Mouse (Mus musculus): ENCODE data around the gene Ube2c. TPM values are rescaled to one million over a fixed set of nuclear protein-coding genes. Genes with fewer than 3 reads are reported as not detected.

Ube2c gene
- polyA plus RNA-seq, 1 experiment from 2014 or later, result 428 TPM

Other genes starting within 250 kb of the Ube2c start
- gene Wfdc2, start 207.5 kb upstream of the Ube2c start, polyA plus RNA-seq (2015; fragmentation: Nextera tagmentation; extraction: Ambion mirVana), result 162 and 175 TPM in 2 replicates
- gene Spint3, start 196.4 kb upstream of the Ube2c start, polyA plus RNA-seq (2015; fragmentation: Nextera tagmentation; extraction: Ambion mirVana), result not detected in 2 replicates
- 1.0 and 1.5 TPM in 2 replicates for gene Wfdc6a, start 184.5 kb upstream of the Ube2c start, polyA plus RNA-seq (2015; fragmentation: Nextera tagmentation; extraction: Ambion mirVana)
- gene Eppin, start 176.3 kb upstream of the Ube2c start, polyA plus RNA-seq (2015; fragmentation: Nextera tagmentation; extraction: Ambion mirVana), result not detected in 2 replicates
- gene Wfdc6b, start 156.4 kb upstream of the Ube2c start, polyA plus RNA-seq (2015; fragmentation: Nextera tagmentation; extraction: Ambion mirVana), result not detected in 2 replicates
- gene Wfdc8, start 156.3 kb upstream of the Ube2c start, polyA plus RNA-seq (2015; fragmentation: Nextera tagmentation; extraction: Ambion mirVana), result not detected in 2 replicates
- gene Wfdc16, start 131.1 kb upstream of the Ube2c start, polyA plus RNA-seq (2015; fragmentation: Nextera tagmentation; extraction: Ambion mirVana), result not detected in 2 replicates
- gene Wfdc10, start 113.9 kb upstream of the Ube2c start, polyA plus RNA-seq (2015; fragmentation: Nextera tagmentation; extraction: Ambion mirVana), result 0.44 and 0.99 TPM in 2 replicates
- not detected in 2 replicates for gene Wfdc9, start 113.3 kb upstream of the Ube2c start, polyA plus RNA-seq (2015; fragmentation: Nextera tagmentation; extraction: Ambion mirVana)
- gene Wfdc11, start 95.8 kb upstream of the Ube2c start, polyA plus RNA-seq (2015; fragmentation: Nextera tagmentation; extraction: Ambion mirVana), result not detected in 2 replicates
- gene Wfdc13, start 84.8 kb upstream of the Ube2c start, polyA plus RNA-seq (2015; fragmentation: Nextera tagmentation; extraction: Ambion mirVana), result 1.9 and 3.7 TPM in 2 replicates
- not detected in 2 replicates for gene Spint4, start 71.4 kb upstream of the Ube2c start, polyA plus RNA-seq (2015; fragmentation: Nextera tagmentation; extraction: Ambion mirVana)
- not detected in 2 replicates for gene Spint5, start 54.6 kb upstream of the Ube2c start, polyA plus RNA-seq (2015; fragmentation: Nextera tagmentation; extraction: Ambion mirVana)
- gene Wfdc3, start 24.0 kb upstream of the Ube2c start, polyA plus RNA-seq (2015; fragmentation: Nextera tagmentation; extraction: Ambion mirVana), result 2.2 and 2.3 TPM in 2 replicates
- 60.9 and 64.7 TPM in 2 replicates for gene Dnttip1, start 23.9 kb upstream of the Ube2c start, polyA plus RNA-seq (2015; fragmentation: Nextera tagmentation; extraction: Ambion mirVana)
- gene Tnnc2, start 10.1 kb downstream of the Ube2c start, polyA plus RNA-seq (2015; fragmentation: Nextera tagmentation; extraction: Ambion mirVana), result 8.1 and 16.8 TPM in 2 replicates
- 24.6 and 24.8 TPM in 2 replicates for gene Snx21, start 15.9 kb downstream of the Ube2c start, polyA plus RNA-seq (2015; fragmentation: Nextera tagmentation; extraction: Ambion mirVana)
- gene Acot8, start 35.0 kb downstream of the Ube2c start, polyA plus RNA-seq (2015; fragmentation: Nextera tagmentation; extraction: Ambion mirVana), result 21.9 and 22.9 TPM in 2 replicates
- 7.9 and 8.5 TPM in 2 replicates for gene Zswim3, start 35.2 kb downstream of the Ube2c start, polyA plus RNA-seq (2015; fragmentation: Nextera tagmentation; extraction: Ambion mirVana)
- 13.1 and 13.5 TPM in 2 replicates for gene Zswim1, start 52.8 kb downstream of the Ube2c start, polyA plus RNA-seq (2015; fragmentation: Nextera tagmentation; extraction: Ambion mirVana)
- gene Spata25, start 58.6 kb downstream of the Ube2c start, polyA plus RNA-seq (2015; fragmentation: Nextera tagmentation; extraction: Ambion mirVana), result not detected in 2 replicates
- 132 and 159 TPM in 2 replicates for gene Ctsa, start 63.0 kb downstream of the Ube2c start, polyA plus RNA-seq (2015; fragmentation: Nextera tagmentation; extraction: Ambion mirVana)
- gene Neurl2, start 63.6 kb downstream of the Ube2c start, polyA plus RNA-seq (2015; fragmentation: Nextera tagmentation; extraction: Ambion mirVana), result 6.2 and 6.9 TPM in 2 replicates
- gene Pltp, start 87.8 kb downstream of the Ube2c start, polyA plus RNA-seq (2015; fragmentation: Nextera tagmentation; extraction: Ambion mirVana), result 43.9 and 48.5 TPM in 2 replicates
- 64.7 and 70.9 TPM in 2 replicates for gene Pcif1, start 109.4 kb downstream of the Ube2c start, polyA plus RNA-seq (2015; fragmentation: Nextera tagmentation; extraction: Ambion mirVana)
- 10.6 and 12.1 TPM in 2 replicates for gene Zfp335, start 141.9 kb downstream of the Ube2c start, polyA plus RNA-seq (2015; fragmentation: Nextera tagmentation; extraction: Ambion mirVana)
- gene Mmp9, start 170.9 kb downstream of the Ube2c start, polyA plus RNA-seq (2015; fragmentation: Nextera tagmentation; extraction: Ambion mirVana), result 5.3 and 6.2 TPM in 2 replicates
- 1.0 and 1.4 TPM in 2 replicates for gene Slc12a5, start 190.9 kb downstream of the Ube2c start, polyA plus RNA-seq (2015; fragmentation: Nextera tagmentation; extraction: Ambion mirVana)

All from stomach, embryonic 15.5 days (tissue).